Mouse (Mus musculus) adrenal gland, postnatal 36 days (tissue): Measurements from ENCODE around the gene Lrfn2. TPM values are rescaled to one million over a fixed set of nuclear protein-coding genes. Genes with fewer than 3 reads are reported as not detected.

ENCODE experiments used
- DNase-seq, 2 experiments: peaks; one replicate each; pipeline ENCODE4 v3.0.0; 2021; ENCODE audit warnings: mixed read lengths in 1 of 2
- total RNA-seq, 2 experiments: library from RNA; stranded (reverse); gene quantifications; 2 replicates each; pipeline ENCODE4 v1.2.3; 2021

Gene Lrfn2
- total RNA-seq, 2 experiments from 2014 or later: 0.23 to 0.33 TPM

DNA sequence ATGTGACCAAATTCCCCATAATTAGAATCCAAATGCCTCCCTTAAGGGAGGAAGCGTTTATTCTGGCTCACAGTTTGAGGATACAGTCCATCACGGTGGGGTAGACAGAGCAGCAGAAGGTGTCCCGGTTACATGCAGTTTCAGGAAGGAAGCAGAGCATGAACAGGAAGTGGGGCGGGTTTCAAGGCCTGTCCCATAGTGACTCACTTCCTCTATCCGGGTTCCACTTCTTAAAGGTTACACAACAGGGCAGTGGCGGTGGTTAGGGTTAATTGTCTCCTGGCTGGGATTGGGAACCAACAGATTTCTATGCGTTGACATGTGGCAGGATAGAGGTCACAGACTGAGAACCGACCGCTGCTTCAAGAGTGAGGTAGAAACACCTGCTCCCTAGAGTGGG lies 31.6 kb downstream of the Lrfn2 start:
- DNase-seq: no peak

DNA sequence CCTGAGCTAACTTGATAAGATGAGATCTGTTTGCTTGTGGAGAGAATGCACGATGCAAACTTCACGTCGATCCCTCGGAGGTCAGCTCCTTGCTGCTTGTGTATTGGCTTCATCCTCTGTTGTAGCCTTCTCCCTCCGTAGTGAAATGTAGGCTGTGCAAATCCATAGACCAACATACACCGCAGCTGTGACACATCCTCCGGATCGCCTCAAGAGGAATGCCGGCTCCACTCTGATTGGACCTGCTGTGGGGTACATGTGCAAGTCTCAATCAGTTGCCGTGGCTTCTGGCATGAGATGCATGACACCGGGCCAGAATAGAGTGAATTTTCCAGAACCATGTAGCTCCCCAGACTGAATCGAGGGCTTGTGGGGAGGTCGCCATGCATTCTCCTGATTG lies 36.1 kb downstream of the Lrfn2 start:
- no peak for DNase-seq

DNA sequence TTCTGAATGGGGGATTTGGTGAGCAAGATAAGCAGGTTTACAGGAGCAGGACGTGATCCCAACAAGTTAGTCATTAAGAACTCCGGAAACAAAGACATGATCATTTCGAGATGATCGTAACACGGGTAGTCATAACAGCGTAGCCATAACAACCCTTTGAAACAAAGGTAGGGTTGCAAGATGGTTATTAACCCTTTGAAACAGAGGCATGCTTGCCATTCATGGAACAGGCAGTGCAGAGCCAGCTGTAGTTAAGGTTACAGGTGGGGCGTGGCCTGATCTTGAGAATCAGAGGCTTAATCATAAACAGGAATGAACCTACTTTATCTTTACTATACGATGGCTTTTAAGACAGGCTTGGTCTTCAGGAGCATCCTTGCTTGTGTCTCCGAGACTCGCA lies 39.1 kb downstream of the Lrfn2 start:
- no peak for DNase-seq

DNA sequence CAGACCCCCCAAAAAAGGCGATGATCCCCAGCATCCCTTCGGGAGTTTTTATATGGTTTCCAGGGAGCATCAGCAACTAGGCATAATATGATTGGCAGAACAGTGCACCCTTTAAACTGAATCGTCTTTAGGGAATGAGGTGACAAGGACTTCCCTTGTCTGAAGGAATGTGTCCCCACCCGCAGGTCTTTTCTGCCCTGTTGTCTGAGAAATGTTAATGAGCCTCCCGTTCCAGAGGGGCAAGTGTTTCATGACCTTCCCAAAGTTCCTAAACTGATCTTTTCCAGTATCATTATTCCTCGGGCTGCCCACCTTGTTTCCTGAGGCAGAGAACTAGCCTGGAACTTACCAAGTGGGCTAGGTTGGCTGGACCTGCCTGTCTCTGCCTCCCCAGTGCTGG lies 40.7 kb downstream of the Lrfn2 start:
- no peak for DNase-seq

DNA sequence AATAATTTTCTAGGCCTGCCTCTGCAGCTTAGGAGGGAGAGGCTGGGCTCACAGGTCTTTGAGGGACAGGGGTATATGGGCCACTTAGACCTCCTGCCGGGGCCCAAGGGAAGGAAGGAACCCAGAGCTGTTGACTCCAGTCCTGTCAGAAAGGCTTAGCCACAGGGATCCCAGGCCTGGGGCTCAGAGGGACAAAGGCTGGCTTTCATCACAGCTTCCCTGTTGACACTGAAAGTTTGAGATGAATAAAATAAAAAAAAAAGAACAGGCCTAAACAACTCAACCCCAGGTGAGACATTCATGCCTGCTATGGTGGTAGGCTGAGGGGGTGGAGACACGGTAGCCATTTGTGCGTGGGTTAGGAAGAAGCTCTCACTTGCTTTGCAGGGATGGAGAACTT lies 41.2 kb downstream of the Lrfn2 start:
- no peak for DNase-seq

- DNase-seq: no peak
Observed at GRCm38 (mm10) chr17:48975055-48975454, 42.9 kb downstream of the Lrfn2 start.

DNA sequence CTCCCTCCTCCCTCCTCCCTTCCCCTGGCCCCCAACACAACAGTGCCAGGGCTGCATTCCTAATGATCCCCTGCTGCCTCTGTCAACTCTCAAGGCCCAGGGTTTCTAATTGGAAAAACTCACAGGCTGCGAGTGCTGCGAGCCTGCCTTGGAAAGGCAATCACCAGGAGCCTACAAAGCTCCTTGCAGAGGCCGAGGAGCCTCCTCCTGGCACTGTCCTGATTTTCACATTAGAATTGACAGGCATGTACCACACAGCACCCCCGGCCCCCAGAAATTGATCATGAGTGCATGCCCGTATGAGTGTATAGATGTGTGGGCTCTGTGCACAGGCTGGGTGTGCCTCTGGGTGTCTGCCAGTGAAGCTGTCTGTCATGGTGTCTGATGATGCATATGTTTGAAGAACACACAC lies 44.4 kb downstream of the Lrfn2 start:
- no peak for DNase-seq

DNA sequence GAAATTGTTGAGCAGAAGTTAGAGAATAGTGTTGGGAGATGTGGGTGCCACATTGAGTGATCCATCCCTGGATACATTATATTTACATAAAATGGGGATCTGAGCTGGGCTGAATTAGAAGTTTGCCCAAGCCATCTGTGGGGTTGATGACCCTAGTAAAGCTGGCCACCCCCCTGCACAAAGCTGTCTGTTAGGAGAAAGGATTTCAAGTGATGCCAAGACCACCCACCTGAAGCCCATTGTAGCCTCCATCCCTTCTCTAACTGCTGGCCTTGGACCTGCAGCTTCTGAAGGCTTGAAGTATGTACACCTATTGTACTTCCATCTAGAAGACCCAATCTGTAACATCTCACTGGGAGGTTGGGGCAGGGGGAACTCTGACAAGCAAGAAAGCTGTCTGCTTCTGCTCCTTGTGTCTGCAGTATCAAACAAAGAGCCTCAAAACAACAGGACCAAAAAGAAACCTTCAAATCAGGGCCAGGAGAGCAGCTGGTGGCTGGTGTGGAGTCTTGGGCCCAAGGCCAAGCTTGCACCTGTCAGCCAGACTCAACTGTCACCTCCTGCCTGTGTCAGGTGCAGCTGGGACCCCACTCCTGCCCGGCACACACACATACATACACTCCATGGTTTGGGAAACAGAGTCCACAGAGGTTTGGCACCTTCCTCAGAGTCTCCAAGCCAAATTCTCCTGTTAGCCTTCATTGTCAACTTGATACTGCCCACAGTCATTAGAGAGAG lies 63.2 kb downstream of the Lrfn2 start:
- DNase-seq: no peak

- no peak for DNase-seq
Observed at GRCm38 (mm10) chr17:48999463-49000227, 67.5 kb downstream of the Lrfn2 start.

- DNase-seq: no peak
Observed at GRCm38 (mm10) chr17:49009384-49010073, 77.3 kb downstream of the Lrfn2 start.

- DNase-seq: no peak
Observed at GRCm38 (mm10) chr17:49013876-49014600, 81.9 kb downstream of the Lrfn2 start.

DNA sequence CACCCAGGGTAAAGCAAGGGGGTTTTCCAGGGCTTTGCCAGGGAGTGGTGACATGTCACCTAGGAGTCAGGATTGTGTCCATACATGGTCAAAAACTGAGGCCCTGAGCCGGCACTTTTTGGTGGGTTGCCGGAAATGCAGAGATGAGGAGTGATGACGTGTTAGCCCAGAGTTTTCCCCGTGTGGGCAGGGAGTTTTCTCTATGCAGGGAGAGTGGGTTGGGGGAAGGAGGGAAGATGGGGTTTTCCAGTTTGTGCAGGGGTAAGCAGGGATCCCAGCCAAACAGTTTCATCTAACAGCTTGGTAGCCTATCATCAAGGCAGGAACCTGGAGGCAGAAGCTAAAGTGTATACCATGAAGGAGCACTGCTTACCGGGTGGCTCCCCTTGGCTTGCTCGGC lies 83.2 kb downstream of the Lrfn2 start:
- no peak for DNase-seq

- DNase-seq: no peak
Observed at GRCm38 (mm10) chr17:49016229-49016628, 84.0 kb downstream of the Lrfn2 start.

DNA sequence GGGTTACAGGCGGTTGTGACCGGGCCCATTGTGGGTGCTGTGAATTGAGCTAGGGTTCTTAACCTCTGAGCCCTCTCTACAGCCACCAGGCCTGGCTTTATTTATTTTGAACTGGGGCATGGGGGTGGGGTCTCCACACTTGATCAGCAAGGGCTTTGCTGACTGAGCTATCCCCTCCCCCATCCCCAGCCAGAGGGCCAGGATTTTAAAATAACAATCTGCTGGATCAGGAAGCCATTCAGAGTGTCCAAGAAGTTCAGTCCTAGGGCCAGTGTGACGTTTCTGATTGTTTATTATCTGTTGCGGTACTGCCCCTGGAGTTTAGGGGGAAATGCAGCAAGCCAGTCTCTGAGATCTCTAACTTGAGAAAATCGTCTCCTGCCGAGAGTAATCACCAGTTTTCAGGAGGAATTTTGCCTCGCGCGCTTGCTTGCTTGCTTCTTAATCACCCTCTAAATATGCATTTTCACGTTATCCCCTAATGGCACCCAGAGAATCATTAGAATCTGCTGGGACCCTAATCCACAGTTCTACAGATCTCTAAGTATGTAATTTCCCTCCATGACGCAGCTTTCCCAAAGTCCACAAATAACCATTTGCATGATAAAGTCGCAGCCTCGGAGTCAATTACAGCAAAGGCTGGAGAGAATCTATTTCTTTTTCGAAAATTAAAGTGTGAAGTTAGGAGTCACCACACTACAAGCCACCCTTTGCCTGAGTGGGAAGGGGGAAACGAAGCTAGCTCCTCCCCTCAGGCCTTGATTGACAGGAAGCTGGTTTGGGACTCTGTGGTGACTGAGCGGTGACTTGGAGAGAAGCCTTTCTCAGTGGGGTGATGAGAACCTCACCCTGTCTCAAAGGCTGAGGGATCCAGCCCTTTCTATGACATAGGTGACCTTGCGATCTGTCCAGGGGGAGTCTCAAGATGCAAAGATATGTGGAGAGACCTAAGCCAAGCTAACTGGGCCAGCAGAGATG lies 85.5 kb downstream of the Lrfn2 start:
- DNase-seq: no peak

DNA sequence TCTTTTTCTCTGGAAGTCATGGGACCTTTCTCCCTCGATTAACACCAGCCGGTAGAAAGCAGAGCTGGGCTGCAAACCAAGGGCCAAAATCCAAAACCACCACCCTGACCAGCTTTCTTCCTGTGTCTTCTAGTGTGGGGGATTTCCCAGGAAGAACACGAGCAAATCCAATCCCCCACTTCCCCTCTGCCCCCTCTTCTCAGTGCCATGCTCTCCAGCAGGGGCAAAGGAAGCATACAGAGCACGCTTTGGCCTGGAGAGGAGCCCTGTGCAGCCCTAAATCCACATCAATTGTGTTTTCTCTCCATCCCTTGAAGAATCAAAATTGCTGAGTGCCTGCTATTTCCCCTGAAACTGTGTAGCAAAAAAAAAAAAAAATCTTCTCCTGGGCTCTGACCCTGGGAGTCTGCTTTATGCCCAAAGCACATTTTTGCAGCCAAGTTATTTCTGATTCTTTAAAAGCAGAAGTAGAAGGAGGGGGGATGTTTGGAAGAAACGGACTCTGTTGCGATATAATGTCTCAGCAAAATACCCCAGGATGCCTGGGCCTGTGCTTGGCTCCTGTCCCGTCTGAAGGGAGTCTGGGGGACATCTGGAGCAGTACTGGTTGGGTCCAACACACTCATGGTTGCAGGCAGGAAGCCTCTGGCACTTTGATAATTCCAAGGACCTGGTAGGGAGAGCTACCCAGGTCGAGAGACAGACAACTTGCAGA lies 86.8 kb downstream of the Lrfn2 start:
- no peak for DNase-seq

DNA sequence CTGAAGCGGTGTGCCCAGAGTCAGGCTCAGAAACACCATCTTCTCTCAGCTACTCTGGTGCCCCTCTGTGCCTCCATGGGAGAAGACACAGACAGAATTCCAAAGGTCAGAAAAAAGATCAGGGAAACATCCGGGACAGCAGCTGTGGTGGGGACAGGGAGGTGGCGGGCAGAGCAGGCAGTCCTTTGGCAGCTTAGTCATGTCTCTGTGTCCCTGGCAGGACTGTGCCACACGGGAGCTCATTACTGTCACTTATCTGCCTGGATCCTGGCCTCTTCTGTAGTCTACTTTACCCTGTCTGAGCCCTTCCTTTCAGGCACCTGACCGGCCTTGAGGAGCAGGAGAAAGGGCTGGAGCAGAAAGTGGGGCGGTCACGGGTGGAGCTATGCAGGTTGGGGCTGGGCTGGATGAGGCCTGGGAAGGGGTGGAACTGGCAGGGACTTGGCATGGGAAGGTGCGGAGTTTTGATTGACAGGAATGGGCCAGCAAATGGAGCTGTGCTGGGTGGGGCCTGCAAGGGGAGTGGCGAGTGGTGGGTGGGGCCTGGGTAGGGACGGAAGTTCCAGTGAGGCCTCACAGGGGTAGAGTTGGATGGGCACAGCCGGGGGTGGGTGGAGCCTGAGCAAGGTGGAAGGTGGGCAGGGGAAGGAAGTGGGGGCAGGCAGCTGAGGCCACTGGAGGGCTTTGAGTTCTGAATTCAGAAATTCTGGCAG lies 97.5 kb downstream of the Lrfn2 start:
- DNase-seq: peak; percentile 42 to 63

DNA sequence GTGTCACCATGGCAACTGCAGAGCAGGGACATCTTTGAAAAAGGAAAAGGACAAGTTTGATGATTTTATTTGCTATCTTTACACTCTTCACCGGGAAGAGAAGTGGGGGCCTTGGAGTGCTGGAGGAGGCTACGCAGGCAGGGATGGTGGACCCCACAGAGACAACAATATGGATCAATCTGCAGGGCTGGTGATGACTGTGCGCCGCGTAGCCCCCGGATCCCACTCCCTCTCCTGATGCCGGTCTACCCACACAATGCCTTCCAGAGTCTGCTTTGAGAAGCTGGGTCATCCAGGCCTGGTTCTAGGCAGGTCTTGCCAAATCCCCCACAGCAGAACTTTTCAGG lies 98.1 kb downstream of the Lrfn2 start:
- no peak for DNase-seq

DNA sequence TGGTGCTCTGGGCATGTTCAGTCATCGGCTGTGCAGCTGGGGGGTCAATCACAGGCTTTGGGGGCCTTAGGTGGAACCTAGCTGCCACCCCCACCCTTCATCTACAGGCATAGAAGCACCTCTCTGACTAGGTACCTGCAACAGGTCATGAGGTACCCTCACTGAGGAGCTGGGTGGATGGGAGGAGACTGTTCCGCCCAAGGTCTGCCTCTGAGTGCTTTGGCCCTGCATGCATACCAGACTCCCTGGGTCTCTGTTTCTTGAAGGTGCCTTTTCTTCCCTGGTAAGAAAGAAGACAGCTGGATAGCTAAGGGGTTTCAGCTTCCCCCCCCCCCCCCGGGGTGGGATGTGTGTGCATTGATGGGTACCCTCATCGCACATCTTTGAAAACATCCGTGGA lies 98.7 kb downstream of the Lrfn2 start:
- no peak for DNase-seq

GRCm38 (mm10) chr17:49031790-49032189 lies 99.6 kb downstream of the Lrfn2 start:
- peak; percentile 20 to 50 for DNase-seq

- peak in 1 of 2 experiments; percentile 6 for DNase-seq
Observed at GRCm38 (mm10) chr17:49033276-49033675, 101.1 kb downstream of the Lrfn2 start.
